Mouse (Mus musculus): ENCODE measurements around the gene Gzmk.

- TF ChIP-seq CTCF (IDR thresholded peaks at IDR 0.05; ENCODE audit: low read depth), result no peak
- no peak for TF ChIP-seq EP300 (IDR thresholded peaks at IDR 0.05; ENCODE audit: low read depth)
These were observed 19.3 kb upstream of the Gzmk start for GRCm38 (mm10) chr13:113245025-113245424.

Data from heart, postnatal 0 days (tissue).